Mouse (Mus musculus): Measurements from ENCODE around the gene Rom1. TPM values are rescaled to one million over a fixed set of nuclear protein-coding genes. Genes with fewer than 3 reads are reported as not detected.
"Not testable (repeated sequence)": the region's sequence is repeated elsewhere in the genome, so short reads cannot be mapped to it uniquely, and the experiment has no call there.

The Rom1 gene
- total RNA-seq (2021), result 10 to 100 TPM; 25.7 to 34.7 TPM
- long read RNA-seq, experiment 1, transcript Rom1-201 (3 exons, 1,517 nt), result major isoform, 10 of 11 reads
- long read RNA-seq, experiment 1, partial matches to known transcripts, result 1 of 11 reads
- long read RNA-seq, experiment 1, other reads (novel, unspliced or antisense), result 0 of 11 reads
- long read RNA-seq, experiment 2, transcript Rom1-201 (3 exons, 1,517 nt), result major isoform, 6 of 8 reads
- long read RNA-seq, experiment 2, partial matches to known transcripts, result 2 of 8 reads
- long read RNA-seq, experiment 2, other reads (novel, unspliced or antisense), result 0 of 8 reads

DNA sequence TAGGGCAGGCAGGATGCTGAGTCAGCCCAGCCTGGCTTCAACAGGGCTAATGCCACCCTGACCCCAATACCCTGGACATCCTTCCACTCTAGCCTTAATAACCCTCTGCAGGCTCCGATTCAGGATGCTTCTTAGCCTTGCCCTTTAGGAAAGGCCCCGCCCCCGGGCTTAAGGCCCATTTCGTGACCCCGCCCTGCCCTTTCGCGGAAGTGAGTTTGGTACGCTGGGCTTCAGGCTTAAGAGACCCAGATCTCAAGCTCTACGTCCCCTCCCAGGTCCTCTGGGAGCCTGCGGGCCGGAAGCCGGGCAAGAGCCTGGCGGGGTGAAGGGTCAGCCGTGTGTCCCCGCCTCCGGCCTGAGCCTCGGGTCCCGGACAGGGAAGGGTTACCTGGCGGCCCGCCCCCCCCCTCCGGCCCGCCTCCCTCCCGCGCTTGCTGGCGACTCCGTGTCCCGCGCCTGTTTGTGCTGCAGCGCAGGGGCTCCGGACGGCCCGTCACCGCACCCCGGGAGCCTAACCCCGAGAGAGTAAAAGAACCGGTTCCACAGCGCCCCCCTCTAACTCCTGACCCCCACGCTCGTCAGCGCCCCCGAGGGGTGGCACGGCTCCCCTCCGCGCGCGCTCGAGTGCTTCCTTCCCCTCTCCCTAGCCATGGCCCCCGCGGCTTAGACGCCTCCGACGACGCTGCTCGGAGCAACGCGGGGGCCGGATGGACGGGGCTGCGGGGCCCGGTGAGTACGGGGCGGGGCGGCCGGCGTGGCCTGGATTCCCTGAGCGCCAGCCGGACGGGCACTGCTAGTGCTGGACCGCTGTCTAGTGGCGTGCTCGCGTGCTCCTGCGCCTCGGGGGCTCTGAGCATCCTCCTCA lies at the start of gene Rom1, which contains the start of gene Eml3:
Gene Rom1, minus strand, starts transcription at position 133 of the 865 bp plus-strand sequence.
Gene Eml3, plus strand, starts transcription at position 329 of the 865 bp plus-strand sequence.
- peak; percentile 96 to 97 for DNase-seq

DNA sequence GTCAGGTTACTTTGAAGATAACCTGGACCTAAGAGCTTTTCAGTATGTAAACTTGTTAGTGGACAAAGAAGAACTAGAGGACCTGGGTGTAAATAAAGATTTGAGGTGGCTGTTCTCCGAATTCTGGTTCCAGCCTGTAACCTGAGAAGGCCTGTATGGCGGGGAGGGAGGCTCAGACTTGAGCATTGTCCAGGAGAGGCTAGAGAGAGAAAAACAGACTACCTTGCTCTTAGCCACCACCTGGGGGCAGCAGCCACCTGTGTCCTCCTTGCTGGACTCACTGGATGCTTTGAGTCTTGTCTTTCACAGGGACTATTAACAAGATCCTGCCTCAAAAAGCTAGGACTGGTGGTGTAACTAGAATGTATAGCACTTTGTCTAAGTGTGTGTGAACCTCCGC lies 47.4 kb upstream of the Rom1 start:
- peak; percentile 72 for DNase-seq

DNA sequence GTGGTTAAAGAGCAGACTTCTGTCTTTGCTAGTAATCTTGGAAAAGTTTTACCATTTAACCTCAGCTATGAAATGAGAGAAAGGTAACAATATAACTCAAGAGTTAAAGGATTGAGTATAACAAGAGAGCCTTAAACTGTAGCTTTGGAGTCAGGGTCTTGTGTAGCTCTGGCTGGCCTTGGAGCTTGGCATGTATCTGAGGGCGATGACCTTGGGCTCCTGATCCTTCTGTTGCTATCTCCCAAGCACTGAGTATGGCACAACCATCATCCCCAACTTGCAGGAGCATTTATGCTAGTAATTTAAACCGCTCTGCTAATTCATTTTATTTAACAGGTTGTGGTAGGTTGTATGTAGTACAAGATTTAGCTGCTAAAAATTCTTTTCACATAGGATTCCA lies 46.3 kb upstream of the Rom1 start:
- no peak for DNase-seq

DNA sequence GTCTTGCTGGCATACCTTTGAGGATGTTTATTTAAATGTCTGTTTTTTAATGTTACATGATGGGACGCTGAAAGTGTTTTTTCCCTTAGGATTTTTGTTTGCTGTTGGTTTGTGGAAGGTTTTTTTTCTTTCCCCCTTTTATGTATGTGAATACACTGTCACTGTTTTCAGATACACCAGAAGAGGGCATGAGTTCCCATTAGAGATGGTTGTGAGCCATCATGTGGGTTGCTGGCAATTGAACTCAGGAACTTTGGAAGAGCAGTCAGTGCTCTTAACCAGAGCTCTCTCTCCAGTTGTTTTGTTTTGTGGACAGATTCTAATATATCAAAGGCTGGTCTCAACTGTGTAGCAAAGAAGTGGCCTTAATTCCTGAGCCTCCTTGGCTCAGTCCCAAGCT lies 45.5 kb upstream of the Rom1 start:
- no peak for DNase-seq

DNA sequence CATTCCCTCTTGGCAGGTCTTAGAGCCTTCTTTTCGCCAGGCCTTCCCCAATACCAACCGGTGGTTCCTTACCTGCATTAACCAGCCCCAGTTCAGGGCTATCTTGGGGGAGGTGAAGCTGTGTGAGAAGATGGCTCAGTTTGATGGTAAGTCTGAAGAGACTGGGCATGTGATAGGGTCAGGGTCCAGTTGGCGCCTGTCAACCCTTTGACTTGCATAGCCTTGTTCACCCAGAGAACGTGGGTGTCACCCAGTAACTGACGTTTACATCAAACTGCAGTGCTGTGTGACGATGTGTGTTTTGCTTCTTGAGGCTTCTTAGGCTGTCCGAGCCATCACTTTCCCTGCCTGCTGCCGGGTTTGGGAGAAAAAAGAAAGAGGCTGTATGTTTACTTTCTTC lies 43.3 kb upstream of the Rom1 start:
- DNase-seq, result not testable (repeated sequence)

DNA sequence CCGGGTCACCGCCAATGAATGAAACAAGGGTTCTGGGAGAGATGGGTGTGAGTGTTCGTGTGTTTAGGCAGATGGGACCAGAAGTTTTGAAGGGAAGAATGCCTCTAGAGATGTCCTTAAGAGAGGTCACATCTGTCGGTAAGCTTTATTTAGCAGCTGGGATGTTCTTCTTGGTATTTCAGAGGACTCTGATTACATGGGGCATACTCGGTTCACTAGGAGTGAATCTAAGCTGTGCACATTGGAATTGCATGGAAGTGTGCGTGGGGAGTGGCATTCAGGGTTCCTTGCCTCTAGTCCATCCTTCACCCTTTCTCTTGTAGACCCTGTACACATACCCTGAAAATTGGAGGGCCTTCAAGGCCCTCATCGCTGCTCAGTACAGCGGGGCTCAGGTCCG lies 38.7 kb upstream of the Rom1 start:
- no peak for DNase-seq

DNA sequence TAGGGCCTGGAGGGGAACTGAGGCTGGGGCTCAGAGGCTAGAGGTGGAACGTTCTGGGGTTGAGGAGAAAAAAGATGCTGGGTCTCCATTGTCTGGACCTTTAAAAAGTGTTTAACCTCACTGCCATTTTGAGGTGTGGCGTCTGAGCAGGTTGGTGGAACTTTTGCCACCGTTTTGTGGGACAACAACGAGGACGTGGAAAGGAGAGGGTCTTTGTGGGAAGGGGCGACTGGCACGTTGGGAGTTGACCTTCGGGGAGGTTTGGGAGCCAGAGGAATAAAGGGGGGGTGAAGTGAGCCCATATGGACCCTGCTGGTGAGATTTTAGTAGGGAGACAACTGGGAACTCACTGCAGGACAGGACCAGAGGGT lies 38.2 kb upstream of the Rom1 start:
- DNase-seq, result no peak

DNA sequence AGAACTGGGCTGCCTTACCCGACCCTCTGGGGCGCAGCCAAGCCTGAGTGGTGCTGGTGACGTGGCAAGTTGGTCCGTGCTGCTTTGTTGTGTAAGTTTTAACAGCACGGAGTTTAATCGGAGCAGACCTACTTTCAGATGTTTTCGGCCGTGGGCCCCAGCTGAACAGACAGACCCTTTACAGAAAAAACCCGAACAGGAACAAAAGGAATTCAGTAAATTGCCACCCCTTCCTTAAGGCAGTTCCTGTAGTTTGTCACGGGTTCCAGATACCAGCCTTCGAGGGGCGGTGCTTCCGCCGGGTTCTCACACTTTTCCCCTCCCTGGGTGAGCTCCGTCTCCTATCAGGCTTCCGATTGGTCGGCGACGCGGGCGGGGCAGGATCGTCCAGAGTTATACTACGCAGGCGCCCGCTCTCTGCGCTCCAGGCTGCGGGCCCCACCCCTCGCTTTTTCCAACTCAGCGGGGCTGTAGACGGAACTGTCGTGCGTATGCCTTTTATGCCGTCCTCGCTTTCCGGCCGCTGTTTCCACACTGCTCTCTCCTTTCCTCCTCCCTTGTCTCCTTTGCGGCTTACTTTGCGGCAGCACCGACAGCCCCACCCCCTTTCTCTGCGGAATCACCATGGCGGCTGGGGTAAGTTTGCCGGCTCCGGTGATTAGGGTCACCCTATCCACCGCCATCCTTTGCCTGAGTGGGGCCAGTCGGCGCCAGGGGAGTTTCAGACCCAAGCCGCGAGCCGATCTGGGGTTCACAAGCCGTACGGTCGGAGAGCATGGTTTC lies 37.6 kb upstream of the Rom1 start, which contains the start of gene Eef1g:
Gene Eef1g, plus strand, starts transcription at position 452 of the 783 bp plus-strand sequence.
- DNase-seq, result peak; percentile 98 to 100

DNA sequence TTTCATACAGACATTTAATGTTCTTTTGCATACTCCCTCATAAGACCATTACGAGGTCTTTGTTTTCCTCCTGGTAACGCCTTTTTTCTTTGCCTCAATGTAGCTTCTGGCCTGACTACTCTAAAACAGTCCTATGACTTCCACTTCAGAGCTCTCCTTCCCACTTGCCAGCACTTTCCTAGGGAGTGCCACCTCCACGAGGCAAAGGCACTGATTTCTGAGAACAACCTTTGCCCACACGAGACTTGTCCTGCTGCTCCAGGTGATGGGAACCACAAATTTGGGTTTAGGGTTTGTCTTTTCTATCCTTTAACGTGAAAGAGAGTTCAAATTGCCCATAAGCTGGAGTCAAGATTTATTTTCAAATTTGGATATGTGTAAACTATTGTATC lies 37.0 kb upstream of the Rom1 start:
- DNase-seq, result no peak

DNA sequence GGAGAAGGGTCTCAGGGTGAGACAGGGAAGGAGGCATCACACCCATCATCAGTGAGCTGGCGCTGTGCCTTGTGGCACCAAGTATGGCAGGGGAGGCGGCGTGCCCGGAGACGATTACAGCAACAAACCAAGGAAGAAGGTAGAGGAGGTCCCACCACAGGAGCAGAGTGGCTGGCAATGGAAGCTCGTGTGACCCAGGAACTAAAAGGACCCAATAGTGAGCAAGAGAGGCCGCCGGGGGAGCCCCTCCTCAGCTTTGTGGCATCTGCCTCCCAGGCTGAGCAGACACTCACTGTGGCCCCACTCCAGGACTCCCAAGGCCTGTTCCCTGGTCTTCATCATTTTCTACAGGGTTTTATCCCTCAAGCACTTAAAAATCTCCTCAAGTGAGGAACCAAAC lies 36.6 kb upstream of the Rom1 start:
- DNase-seq, result peak in 1 of 2 experiments; percentile 30

DNA sequence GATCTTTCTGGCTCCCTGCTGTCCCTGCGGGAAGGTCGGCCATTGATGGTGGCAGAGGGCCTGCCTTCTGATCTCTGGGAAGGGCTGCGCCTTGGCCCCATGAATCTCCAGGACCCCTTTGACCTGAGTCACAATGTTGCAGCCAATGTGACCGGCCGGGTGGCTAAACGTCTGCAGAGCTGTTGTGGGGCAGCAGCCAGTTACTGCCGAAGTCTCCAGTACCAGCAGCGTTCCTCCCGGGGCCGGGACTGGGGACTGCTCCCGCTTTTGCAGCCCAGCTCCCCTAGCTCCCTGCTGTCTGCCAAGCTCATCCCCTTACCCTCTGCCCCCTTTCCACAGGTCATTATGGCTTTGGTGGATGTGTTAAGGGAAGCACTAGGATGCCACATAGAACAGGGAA lies 35.9 kb upstream of the Rom1 start:
- DNase-seq, result no peak

DNA sequence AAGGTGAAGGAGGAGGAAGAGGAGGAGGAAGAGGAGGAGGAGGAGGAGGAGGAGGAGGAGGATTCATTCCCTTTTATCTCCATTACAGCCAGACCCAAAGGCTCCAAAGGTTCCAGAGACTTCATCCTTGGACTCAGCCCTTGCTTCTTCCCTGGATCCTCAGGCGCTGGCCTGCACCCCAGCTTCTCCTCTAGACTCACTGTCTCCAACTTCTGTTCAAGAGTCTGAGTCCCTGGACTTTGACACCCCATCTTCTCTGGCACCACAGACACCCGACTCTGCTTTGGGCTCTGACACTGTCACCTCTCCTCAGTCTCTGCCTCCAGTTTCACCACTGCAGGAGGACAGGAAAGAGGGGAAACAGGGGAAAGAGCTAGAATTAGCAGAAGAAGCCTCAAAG lies 33.1 kb upstream of the Rom1 start:
- no peak for DNase-seq

DNA sequence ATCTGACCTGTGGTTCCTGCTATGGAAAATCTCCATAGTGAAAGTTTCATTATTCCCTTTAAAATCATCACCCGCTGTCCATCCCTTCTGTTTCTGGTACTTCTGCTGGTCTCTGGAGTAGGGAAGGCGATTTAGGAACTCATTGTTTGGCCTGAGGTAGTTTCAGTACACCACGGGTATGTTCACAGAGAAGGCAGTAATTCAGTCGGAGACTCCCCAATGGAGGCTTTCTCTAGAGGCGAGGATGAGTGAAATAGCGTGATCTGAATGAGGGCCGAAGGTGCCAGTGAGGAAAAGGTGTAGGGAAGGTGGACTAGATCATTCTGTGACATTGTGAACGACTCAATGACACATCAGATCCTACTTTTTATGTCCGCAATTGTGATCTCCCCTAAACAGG lies 25.0 kb upstream of the Rom1 start:
- DNase-seq, result no peak

DNA sequence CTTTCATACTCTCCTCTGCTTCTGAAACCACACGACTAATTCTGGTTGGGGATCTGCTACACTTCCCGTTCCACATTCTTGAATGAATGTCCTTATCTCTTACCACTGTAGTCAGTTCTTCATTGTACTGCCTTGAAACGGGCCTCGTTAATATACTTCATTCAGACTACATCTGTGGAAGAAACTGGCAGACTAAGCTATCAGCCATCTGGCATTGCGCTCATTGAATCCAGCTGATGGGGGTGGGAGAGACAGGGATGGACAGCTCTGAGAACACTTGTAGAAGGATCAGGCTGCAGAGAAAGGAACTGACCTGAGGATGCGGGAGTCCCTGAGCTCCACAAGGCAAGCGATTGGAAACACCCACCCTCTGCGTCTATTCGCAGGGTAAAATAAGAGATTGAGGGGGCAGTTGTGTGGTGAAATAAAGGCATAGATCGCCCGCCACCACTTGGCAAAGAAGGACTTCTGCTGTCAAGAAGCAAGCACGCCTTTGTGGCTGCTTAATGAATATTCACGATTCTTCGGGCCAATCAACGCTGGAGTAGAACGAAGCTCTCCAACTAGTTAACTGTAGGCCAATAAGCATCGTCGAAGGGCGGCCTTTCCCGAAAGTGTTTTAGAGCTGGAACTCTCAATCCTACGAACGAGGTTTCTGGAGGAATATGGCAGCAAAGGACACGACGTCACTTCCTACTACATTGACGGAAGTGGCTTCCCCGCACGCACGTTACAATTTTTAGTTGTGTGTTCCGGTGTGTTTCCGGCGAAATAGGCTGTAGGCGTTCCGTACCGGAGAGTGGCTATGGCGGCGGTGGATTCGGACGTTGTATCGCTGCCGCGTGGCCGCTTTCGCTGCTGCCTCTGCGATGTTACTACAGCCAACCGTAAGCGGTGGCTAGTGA lies 24.2 kb upstream of the Rom1 start, which contains the start of gene Tut1:
Gene Tut1, plus strand, starts transcription at position 713 of the 905 bp plus-strand sequence.
- DNase-seq, result peak; percentile 95 to 96

DNA sequence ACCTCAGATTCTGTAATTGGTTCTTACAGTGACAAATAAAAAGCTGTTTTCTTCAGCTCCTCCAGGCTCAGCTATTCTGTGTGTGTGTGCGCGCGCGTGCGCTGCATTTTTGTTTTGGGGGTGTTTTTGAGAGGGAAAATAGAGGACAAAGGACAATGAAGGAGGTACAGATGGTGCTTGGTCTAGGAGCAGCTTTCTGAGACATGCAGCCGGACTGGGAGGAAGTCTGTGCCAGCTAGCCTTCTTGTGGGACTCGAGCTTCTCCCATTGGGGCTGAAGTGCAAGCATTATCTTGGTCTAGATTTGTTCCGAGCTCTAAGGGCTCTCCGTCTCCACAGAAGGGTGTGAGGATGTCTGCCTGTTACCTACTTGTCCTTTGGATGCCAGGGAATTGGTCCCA lies 23.1 kb upstream of the Rom1 start:
- no peak for DNase-seq

DNA sequence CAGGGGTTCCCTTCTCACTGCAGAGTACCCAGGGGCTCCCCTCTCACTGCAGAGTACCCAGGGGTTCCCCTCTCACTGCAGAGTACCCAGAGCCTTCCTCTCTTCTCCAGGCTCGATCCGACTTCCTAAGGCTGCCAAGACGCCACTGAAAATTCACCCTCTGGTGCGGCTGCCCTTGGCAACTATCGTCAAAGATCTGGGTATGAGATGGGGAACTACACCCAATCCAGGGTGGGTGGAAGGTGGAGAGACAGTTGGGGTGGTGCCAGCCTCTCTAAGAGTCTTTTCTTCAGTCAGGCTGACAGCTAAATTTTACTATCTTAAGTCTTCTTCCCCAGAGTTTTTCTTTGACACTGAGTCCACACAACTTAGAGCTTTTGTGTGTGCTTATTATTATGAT lies 21.0 kb upstream of the Rom1 start:
- DNase-seq, result no peak

DNA sequence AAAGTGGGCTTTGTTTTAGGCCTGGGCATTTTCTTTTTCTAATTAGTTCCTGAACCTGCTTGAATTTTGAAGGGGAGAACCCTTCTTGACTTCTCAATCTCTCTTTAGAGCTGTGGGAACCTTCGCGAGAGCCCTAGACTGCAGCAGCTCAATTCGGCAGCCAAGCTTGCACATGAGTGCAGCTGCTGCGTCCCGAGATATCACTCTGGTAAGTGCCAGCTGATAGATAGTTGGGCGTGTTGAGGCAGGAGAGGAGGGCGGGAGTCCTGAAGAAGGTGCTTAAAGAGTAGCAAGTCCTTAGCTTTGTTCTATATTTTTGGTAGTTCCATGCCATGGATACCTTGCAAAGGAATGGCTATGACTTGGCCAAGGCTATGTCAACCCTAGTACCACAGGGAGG lies 17.8 kb upstream of the Rom1 start:
- no peak for DNase-seq

DNA sequence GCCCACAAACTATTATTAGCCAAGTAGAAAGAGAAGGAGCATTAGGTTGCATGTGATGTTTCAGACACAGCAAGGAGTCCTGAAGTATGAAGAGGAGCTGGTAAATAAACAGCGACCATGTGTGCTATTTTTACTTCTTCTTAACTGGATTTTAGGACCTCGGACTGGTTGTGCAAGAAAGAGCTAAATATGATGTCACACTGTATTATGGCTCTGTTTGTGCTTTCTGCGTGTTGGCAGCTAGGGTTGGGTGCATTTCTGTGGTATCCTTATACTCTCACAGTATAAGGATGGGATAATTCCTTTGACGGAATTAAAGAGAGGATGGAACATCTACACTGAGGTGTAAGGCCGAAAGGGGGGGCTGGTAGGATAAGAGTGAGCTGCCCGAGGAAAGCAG lies 16.1 kb upstream of the Rom1 start:
- no peak for DNase-seq

DNA sequence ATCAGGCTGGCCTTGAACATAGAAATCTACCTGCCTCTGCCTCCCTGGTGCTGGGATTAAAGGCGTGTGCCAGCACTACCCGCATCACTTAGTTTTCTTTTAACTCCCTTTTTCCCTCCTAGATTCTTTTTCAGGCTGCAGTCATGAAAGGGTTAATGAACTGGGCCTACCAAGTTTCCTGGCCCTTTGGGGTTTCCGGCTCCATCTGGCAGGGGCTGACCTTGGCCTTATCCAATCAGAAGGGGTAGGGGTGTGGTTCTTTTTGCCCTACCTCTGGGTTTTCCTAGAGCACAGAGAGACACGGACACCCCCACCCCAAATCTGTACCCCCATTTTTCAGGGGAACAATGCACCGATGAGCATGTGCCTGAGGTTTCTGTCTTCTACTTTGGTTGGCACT lies 15.6 kb upstream of the Rom1 start:
- DNase-seq, result peak; percentile 69

DNA sequence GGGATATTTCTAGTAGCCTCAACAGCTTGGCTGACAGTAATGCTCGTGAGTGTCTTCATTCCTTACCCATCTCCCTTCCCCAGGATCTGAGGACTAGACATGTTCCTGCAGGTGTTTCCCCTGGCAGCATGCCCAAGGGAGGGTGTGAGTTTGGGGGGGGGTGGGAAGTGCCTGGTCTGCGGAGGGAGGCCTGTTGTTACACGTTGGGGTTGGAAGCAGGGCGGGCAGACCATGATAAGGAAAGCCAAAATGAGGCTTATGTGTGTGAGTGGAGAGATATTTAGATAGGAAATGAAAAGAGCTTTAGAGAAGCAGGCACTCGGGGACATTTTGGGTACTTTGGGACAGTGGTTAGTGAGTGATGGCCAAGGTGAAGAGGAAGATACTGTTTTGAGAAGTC lies 14.9 kb upstream of the Rom1 start:
- no peak for DNase-seq

DNA sequence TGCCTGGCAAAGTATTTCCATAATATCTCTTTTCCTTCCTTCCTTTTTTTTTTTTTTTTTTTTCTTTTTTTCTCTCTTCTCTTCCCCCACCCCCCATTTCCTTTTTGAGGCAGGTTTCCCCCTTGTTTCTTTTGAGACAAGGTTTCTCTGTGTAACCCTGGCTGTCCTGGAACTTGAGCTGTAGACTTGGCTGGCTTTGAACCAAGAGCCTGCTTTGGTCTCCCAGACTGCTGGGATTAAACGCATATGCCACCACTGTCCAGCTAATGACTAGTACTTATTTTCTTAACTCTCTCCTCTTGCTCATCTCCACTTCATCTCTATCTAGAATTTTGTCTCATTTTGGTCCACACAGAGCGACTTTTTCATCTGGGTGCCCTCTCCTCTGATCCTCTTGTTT lies 13.9 kb upstream of the Rom1 start:
- no peak for DNase-seq
